In genomic region chr5:117889571-117889970, GRCm38 (mm10) we compare ENCODE assay signal across 12 mouse cellular contexts.
DNase-seq lines count a peak whose midpoint lies in the region; ATAC-seq lines count a peak whose summit lies in the region.
"Had no signal": no experiment of that assay in that cellular context is flagged by ENCODE, and none has a peak within 500 bp of the region (broad histone marks: within the 10 kb centered on the region; RNA-seq: fewer than 3 reads in every experiment).

No protein-coding gene starts in this region.

- 75% methylated on average over 8 of the region's 8 CpGs for WGBS in forebrain, embryonic 11.5 days

- DNase-seq in left cerebral cortex, postnatal 4 days, result peak; percentile 77
- no peak for DNase-seq in left cerebral cortex, adult 18-20 months (ENCODE audit: low spot score in 2 of 2)
- DNase-seq in adrenal gland, postnatal 10 days, result peak; percentile 37
- DNase-seq in cerebellum, adult 11-12 months, result peak; percentile 98
- DNase-seq in kidney, adult 9 months, result peak; percentile 12
- DNase-seq in forebrain, embryonic 11.5 days (ENCODE audit: low spot score), result no peak
- DNase-seq in c-Kit-positive CD71-positive TER-119-positive erythroid progenitor cells, embryonic 14.5 days (ENCODE audit: low spot score), result no peak
- no peak for DNase-seq in left cerebral cortex, adult 8-10 months (ENCODE audit: low spot score in 2 of 2)
- DNase-seq: layer of hippocampus, postnatal 36 days; liver; lung, postnatal 10 days had no signal

- H3K4me2 ChIP-seq in forebrain, embryonic 11.5 days (ENCODE audit: low read depth, low read length, severe bottlenecking), result no peak overlapping the region
- H3K4me2 ChIP-seq: heart, embryonic 15.5 days had no signal

- H3K27ac ChIP-seq in forebrain, embryonic 11.5 days (ENCODE audit: low read depth, low read length), result no peak overlapping the region
- H3K27ac ChIP-seq: heart, embryonic 15.5 days had no signal

- no peaks in the 10 kb centered on the region for H3K9me3 ChIP-seq in forebrain, embryonic 11.5 days (ENCODE audit: control insufficient read depth, low read length)
- H3K9me3 ChIP-seq: heart, embryonic 15.5 days had no signal

- intact Hi-C loops in left cerebral cortex, postnatal 4 days (cut with DNase I), result no loop called here

- no peak overlapping the region for H3K9ac ChIP-seq in forebrain, embryonic 11.5 days (ENCODE audit: low read length)
- H3K9ac ChIP-seq: heart, embryonic 15.5 days had no signal

- H3K27me3 ChIP-seq in forebrain, embryonic 11.5 days (ENCODE audit: control insufficient read depth, insufficient read depth, low read length), result no peaks in the 10 kb centered on the region
- H3K27me3 ChIP-seq: heart, embryonic 15.5 days had no signal

- no peaks in the 10 kb centered on the region for H3K36me3 ChIP-seq in forebrain, embryonic 11.5 days (ENCODE audit: control insufficient read depth, insufficient read depth, low read length)
- H3K36me3 ChIP-seq: heart, embryonic 15.5 days had no signal

- H3K4me3 ChIP-seq in forebrain, embryonic 11.5 days (ENCODE audit: low read depth, low read length), result no peak overlapping the region
- H3K4me3 ChIP-seq: heart, embryonic 15.5 days had no signal

- no peak for ATAC-seq in forebrain, embryonic 11.5 days (replicated peaks; ENCODE audit: low FRiP score)

- H3K4me1 ChIP-seq in forebrain, embryonic 11.5 days (replicated peaks; ENCODE audit: control insufficient read depth, insufficient read depth, low read length), result no peaks in the 10 kb centered on the region
- H3K4me1 ChIP-seq: heart, embryonic 15.5 days had no signal

Comparison
In these comparisons a context has a peak if more than half of its experiments do, and no peak if none do; other contexts are left out.
1. DNase-seq: peak in left cerebral cortex, postnatal 4 days (single experiment), adrenal gland, postnatal 10 days (single experiment), cerebellum, adult 11-12 months (single experiment) and kidney, adult 9 months (single experiment); none in left cerebral cortex, adult 18-20 months (0 of 2), forebrain, embryonic 11.5 days (single experiment), c-Kit-positive CD71-positive TER-119-positive erythroid progenitor cells, embryonic 14.5 days (single experiment) and left cerebral cortex, adult 8-10 months (0 of 2).